Mouse (Mus musculus) stomach, postnatal 0 days (tissue): ENCODE data around the gene Snx27.

Experiments used
- CTCF ChIP-seq: IDR thresholded peaks from 2 replicates; pipeline ENCODE4 v1.5.1; 2016; ENCODE audit warnings: antibody characterized with exemption, low read depth, mild to moderate bottlenecking, moderate library complexity
- EP300 ChIP-seq: optimal IDR thresholded peaks from 2 replicates; pipeline ENCODE3; 2016; ENCODE audit warnings: antibody characterized with exemption

GRCm38 (mm10) chr3:94616717-94617116, 34.2 kb upstream of the Snx27 start:
- TF ChIP-seq CTCF: peak; percentile 74
- TF ChIP-seq EP300: no peak
